Mouse (Mus musculus): ENCODE results near the gene Snx19.

- TF ChIP-seq EP300 (IDR thresholded peaks at IDR 0.05; ENCODE audit: low read depth) (no peak), CTCF (IDR thresholded peaks at IDR 0.05; ENCODE audit: low read depth) (no peak)
Measured at GRCm38 (mm10) chr9:30425178-30425577, 1.7 kb upstream of the Snx19 start.
